Mouse (Mus musculus): ENCODE results near the gene Tmem121. TPM values are rescaled to one million over a fixed set of nuclear protein-coding genes. Genes with fewer than 3 reads are reported as not detected.

The Tmem121 gene
- 76.9 and 77.5 TPM in 2 replicates for polyA plus RNA-seq (2012; rRNA removed)

DNA sequence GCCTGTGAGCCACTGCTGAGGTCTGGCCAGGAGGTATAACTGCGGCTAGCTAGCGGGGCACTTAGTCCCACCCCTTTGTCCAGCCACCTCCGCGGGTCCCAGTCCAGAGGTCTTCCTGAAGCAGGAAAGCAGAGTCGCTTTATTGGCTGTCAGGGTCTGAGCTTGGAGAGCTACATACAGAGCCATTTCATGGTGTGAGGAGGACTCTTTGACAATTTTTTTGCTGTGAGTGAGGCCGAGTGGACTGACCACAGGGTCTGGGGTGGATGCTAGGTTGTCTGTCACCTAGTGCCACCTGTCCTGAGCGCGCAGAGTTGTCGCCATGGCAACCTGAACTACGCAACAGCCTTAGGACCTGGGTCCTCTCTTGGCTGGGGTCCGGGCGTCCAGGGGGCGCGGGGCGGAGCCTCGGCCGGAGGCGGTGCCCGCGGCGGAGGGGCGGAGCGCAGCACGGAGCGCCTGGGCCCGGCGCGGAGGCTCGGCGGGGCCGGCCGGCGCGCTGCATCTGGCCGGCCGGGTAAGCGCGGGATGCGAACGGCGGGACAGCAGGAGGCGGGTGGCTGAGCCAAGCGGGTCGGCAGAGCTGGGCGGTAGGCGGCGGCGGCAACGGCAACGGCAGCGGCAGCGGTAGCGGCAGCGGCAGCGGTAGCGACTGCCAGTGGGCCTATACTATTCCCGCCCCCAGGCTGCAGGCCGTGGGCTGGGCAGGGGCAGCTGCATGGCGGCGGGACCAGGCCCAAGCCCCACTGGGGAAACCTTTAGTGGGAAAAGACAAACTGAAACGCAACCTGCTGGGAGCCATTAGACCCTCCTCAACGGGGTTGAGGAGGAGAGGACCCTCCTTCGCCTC lies at the start of gene Tmem121:
TSS of gene Tmem121 (plus strand) at position 489 of the 850 bp plus-strand sequence.

DNA sequence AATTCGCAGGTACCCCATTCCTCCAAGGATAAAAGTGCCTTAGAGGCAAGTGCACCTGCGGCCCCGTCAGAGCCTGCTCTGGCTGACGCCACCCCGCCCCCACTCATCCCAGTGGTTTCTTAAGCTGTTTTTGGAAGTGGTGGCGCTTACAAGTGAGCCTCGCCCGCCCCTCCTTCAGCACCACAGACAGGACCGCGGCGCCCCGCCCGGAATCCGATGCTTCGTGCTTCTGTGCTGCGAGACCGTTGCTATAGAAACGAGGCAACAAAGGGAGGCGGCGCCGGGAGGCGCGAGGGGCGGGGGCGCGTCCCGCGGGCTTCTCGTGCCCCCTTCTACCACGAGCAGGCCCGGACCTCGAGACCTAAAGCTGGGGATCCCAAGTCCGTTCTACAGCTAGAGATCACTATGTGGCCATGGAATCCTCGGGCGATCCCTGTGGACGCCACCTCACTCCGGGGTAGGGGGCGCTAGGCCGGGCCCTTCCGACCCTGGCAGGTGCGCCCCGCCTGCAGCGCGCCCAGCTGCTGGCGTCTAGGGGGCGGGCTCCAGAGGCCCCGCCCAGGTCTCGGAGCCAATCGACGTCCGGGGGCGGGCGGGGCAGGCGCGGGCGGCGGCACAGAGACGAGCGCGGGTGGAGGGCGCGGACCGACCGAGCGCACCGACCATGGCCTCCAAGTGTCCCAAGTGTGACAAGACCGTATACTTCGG lies 45.7 kb upstream of the Tmem121 start, which contains the start of gene Crip2:
TSS of gene Crip2 (plus strand) at position 329 of the 708 bp plus-strand sequence.

DNA sequence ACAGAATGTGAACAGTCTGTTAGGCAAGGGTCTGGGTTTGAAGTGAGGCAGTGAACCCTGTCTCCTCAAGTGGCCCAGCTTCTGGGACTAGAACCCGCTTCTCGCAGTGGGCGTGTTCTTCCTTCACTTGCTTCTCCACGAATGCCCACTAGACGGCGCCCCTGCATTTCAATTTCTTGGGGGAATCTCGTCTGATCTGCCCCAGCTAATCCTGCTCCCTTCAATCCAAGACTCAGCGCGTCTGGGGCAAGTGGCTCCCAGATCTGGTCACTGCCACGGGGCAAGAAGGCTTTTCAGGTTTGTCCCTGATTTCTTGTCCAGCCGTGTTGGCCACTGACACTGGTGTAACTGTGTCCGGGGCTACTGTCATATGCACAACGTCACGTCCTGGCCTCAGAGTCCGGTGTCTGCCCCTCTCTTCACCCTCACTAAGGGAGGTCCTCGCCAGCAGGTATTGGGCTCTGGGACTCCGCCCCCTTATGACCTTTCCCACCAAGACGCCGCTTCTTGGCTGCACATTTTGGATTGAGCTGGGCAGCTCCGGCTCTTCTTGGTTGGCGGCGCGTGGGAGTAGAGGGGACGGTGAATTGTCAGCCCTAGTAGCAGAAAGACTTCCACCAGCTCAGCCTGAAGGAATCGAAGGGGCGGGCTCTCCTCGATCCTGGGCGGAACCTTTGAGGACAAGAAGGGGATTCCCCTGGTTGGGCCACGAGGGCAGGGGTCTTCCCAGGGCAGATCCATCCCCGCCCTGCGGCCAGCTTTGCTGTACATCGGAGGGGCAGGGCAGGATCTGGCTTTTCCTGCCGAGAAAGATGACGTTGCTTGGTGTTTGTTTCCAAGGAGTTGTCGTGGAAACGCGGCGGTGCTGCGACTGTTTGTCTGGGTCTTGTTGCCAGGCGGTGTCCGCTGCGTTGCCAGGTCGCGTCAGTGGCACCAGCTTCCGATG lies 39.3 kb upstream of the Tmem121 start, which contains the start of gene Crip1:
TSS of gene Crip1 (plus strand) at position 205 of the 946 bp plus-strand sequence.

DNA sequence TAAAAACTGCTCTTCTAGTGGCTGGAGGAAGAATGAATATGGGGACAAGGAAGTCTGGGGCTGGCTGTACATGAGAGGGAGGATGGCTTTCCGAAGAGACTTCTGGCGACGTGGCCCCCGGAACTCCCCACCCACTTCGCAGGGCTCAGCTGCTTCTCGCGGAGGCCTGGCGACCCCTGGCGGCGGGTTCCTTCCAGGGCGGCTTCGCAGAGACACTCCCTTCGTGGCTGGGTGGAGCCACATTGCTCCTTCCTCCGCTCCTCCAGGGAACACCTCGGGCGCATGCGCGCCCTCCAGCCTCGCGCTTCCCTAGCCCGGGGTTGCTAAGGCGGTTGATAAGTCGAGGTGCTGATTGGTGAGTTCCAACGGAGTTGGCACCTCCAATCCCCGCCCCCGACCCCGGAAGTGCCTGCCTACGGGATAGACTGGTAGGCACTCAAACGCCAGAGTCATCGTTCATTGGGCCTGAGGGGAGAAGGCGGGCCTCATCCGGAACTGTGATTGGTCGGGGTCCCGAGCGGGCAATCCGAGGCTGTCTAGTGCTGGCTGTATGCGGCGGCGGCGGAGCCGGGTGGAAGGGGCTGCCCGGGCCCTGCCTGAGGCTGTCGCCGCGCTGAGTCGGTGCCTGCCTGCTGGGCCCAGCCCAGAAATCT lies 29.7 kb upstream of the Tmem121 start, which contains the start of gene Tedc1:
TSS of gene Tedc1 (plus strand) at position 535 of the 653 bp plus-strand sequence.

Other genes starting within 250 kb of the Tmem121 start
- 33.7 and 39.1 TPM in 2 replicates for gene Nudt14, start 243.8 kb upstream of the Tmem121 start, polyA plus RNA-seq (2012; rRNA removed)
- gene Btbd6, start 209.4 kb upstream of the Tmem121 start, polyA plus RNA-seq (2012; rRNA removed): 46.2 and 54.6 TPM in 2 replicates
- gene Brf1, start 185.2 kb upstream of the Tmem121 start, polyA plus RNA-seq (2012; rRNA removed): 50.2 and 52.5 TPM in 2 replicates
- 87.5 and 97.2 TPM in 2 replicates for gene Pacs2, start 171.4 kb upstream of the Tmem121 start, polyA plus RNA-seq (2012; rRNA removed)
- 0.10 and 0.11 TPM in 2 replicates for gene Tex22, start 111.4 kb upstream of the Tmem121 start, polyA plus RNA-seq (2012; rRNA removed)
- gene Mta1, start 87.7 kb upstream of the Tmem121 start, polyA plus RNA-seq (2012; rRNA removed): 76.5 and 85.5 TPM in 2 replicates
- 397 and 443 TPM in 2 replicates for gene Crip2, start 45.7 kb upstream of the Tmem121 start, polyA plus RNA-seq (2012; rRNA removed)
- 65.2 and 139 TPM in 2 replicates for gene Crip1, start 39.6 kb upstream of the Tmem121 start, polyA plus RNA-seq (2012; rRNA removed)
- gene Tedc1, start 29.5 kb upstream of the Tmem121 start, polyA plus RNA-seq (2012; rRNA removed): 8.6 and 8.8 TPM in 2 replicates

Measured in central nervous system, embryonic 18 days (tissue).